Mouse (Mus musculus) erythroblast, embryonic 14.5 days (primary cell): ENCODE data around the gene BC052040.

Source experiments
- GATA1 ChIP-seq: IDR thresholded peaks from 2 replicates; pipeline ENCODE4 v1.6.1; 2012; ENCODE audit warnings: low read length, inconsistent platforms, mixed read lengths
- TAL1 ChIP-seq: IDR thresholded peaks from 3 replicates; pipeline ENCODE4 v1.6.1; 2012; ENCODE audit warnings: low read length, inconsistent platforms, mixed read lengths

DNA sequence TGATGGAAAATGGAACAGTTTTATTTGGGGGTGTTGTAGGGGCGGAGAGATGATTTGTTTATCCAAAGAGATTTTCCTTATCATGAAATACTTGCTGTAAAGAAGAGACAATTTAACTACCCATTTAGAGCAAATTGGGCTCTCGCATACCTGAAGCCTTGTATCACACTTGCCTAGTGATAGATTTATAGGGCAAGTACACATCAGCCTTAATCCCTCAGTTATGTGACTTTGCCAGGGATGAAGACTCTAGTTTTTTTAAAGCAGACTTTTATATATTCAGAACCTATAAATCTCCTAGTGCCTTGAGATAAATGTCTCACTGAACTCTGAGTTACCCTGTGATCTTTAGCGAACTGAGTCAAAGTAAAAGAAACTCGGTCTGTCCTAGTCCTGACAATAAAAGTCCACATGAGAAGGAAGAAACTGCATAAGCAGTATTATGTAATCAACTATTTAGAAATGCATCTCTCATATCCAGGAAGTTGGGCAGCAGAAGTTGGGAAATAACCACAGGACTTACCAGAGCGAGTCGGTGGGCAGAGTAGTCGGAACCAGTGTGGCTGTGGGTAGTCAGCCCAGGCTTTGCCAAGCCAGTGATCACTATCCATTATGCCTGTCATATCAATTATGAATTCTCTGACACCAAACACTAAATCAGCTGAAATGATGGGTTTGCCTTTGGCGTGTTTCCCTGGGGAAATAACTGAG lies 183.2 kb downstream of the BC052040 start:
- TF ChIP-seq GATA1 (no peak), TAL1 (no peak)
